Mouse (Mus musculus) B cell, adult (primary cell): ENCODE data around the gene Myh6. TPM values are rescaled to one million over a fixed set of nuclear protein-coding genes. Genes with fewer than 3 reads are reported as not detected.

Source experiments
- total RNA-seq: library from RNA; stranded (reverse); gene quantifications from 4 replicates; pipeline ENCODE4 v1.2.4, GENCODE M21; 2023; ENCODE audit not compliant: inconsistent age

The Myh6 gene
- not detected in 4 replicates for total RNA-seq

DNA sequence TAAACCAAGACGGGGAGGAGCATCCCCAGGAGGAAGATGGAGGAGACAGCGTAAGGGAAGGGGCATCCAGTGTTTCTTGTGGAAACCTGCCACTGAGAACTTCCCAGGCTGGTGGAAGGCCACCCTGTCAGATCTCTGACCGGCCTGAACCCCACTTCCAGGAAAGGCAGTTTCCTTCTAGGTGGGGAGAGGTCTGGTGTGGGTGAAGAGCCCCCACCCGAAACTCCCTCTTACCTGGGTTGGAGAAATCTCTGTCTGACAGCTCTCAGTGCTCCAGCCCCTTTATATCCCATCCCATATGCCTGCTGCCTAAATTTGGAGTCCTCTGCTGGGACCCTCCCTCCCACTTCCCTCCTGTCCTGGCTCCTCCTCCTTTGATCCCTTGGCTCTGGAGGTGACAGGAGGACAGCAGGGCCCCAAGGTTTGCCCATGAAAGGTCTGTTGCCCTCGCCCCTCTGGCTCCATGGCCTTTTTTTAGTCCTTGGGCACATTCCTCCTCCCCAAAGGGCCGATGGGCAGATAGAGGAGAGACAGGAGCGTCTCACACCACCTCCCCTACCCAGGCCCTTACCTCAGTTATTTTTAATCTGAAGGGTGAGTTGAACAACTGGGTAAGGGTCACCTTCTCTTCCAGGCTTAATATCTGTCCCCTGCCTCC, at the start of gene Myh6:
TSS of gene Myh6 (minus strand) at position 608 of the 658 bp plus-strand sequence.

DNA sequence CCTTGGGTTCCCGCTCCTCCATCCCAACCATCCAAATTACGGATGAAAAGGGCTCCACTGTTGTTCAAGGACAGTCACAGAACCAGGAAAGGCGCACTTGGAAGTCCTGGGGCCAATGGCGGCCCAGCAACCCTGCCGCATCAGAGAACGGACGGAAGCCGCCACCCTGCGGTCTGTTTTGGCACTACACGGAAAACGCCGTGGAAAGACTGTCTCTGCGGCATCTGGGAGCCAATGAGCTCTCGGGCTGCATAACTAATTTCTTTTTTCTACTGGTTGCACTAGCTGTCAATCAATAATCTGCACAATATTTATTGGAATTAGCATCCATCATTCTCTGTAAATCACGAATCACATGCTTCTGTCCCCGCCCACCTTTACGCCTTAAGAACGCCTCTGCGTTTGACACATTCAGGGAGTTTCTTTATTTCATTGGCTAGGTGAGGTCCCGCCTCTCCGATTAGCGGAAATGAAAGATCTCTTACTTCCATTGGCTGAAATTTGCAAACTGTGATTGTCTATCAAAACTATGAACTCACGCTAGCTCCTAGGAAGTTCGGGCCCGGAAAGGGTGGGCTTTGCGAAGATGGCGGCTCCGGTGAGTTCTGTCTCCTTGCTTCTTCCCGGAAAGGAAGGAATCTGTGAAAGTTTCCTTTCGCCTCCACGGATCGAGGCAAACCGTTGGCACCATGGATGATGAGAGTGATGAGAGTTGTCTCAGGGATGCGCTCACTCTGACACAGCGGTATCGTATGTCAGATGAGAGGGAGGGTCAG, 48.5 kb upstream of the Myh6 start, which contains the start of gene Ngdn:
TSS of gene Ngdn (plus strand) at position 464 of the 776 bp plus-strand sequence.

DNA sequence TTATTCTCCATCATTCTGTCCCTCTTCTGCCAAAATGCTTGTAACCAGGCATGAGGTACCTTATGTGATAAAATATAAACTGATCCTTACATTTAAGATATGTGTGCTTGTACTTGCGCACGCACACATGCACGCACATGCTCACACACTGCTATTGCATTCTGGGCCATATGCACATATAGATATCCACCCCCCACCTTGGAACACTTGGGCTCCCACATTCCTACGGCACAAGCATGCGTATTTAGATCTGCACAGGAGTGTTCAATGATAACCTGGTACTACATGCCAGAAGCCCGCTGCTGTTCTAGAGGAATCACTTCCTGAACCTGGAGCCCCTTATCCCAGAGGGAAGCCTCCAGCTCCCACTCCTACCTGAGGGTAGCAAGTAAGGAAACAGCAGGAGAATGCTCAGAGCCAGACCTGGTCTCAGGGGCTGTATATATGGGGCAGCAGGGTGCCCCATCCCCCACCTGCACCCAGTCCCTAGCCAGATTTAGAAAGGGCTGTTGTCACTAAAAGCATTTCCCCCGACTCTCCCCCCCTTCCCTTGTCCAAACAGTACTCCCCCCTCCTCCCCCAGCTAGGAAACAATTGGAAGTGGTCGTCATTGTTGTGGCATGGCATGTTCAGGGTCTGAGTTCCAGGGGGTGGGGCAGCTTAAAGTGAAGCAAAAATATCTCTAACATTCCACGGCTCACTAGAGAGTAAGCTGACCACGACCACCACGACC, 27.6 kb upstream of the Myh6 start, which contains the start of gene Myh7:
TSS of gene Myh7 (minus strand) at position 491 of the 733 bp plus-strand sequence.

DNA sequence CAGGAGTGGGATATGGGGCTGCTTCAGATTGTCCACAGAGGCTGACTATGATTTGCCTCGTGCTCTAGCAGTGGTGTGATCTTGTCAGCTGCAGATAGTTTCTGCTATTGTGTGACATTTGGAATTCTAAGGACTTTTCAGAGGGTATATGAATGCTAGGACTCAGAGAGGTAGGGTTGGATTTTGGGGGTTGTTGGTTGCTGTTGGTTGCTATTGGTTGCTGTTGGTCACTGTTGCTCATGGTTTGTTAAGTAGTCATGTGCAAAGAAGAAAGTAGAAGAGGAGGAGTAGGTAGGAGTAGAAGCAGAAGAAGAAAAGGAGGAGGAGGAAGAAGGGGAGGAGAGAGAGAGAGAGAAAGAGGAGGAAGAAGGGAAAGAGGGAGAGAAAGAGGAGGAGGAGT, 9.9 kb upstream of the Myh6 start, which contains the start of gene Gm17428:
TSS of gene Gm17428 (plus strand) at position 301 of the 400 bp plus-strand sequence.

DNA sequence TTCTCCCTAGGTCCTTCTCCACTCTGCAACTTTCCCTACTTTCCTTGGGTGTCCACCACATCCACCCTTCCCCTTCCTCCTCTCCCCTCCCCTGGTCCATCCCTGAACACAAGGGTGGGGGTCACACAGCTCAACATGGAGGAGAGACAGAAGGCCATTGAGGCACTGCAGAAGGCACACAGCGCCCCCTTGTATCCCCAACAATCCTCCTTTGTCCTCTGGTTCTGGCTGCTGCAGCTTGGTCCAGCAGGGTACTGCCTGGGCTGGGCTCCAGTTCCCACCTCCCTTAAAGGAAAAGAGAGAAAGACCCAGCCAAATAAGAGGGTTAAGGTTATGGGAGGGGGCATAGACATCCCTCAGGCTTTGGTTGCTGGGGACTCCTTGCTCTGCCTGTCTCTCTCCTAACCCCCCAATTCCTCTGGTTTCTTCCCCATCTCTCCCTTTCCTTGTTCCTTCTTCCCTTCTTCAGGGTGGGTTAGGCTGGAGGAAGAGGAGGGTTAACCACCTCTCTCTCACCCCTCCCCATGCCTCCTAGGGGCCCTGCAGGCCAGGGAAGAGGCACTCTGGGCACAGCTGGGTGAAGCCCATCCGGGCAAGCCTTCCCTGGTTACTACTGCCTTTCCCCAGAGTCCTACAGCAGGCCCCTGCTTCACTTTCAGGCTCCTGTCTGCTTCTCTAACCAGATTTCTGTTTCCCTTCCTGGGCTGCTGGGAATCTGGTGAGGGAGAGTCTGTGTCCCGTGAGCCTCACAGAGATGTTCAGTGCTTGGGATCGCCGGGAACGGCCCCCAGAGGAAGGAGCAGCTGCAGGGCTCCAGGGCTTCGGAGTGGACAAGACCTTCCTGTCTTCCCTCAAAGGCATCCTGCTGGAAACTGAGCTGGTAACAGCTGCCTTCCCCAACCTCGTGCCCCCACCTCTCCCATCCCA, 30.6 kb downstream of the Myh6 start, which contains the start of gene Cmtm5:
TSS of gene Cmtm5 (plus strand) at position 358 of the 927 bp plus-strand sequence.

DNA sequence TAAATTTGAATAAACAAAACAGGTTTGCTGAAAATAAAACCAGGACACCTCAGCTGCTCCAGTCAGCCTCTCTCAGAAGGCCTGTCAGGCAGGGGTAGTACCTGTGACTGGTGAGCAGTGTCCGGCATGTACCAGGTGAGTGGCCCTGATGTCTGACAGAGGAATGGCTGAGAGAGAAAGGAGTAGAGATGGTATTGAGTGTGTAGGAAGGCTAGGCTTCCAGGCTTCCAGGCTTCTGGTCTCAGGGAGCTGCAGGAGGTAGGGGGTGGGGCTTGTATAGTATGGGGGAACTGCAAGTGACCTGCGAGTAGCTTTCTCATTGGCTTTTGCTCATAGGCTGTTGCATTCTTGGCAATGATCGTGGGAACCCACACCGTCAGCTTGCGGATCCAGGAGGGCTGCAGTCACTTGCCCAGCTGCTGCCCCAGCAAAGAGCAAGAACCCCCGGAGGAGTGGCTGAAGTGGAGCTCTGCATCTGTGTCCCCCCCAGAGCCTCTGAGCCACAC, 34.0 kb downstream of the Myh6 start, which contains the start of gene Il25:
TSS of gene Il25 (plus strand) at position 51 of the 506 bp plus-strand sequence.

DNA sequence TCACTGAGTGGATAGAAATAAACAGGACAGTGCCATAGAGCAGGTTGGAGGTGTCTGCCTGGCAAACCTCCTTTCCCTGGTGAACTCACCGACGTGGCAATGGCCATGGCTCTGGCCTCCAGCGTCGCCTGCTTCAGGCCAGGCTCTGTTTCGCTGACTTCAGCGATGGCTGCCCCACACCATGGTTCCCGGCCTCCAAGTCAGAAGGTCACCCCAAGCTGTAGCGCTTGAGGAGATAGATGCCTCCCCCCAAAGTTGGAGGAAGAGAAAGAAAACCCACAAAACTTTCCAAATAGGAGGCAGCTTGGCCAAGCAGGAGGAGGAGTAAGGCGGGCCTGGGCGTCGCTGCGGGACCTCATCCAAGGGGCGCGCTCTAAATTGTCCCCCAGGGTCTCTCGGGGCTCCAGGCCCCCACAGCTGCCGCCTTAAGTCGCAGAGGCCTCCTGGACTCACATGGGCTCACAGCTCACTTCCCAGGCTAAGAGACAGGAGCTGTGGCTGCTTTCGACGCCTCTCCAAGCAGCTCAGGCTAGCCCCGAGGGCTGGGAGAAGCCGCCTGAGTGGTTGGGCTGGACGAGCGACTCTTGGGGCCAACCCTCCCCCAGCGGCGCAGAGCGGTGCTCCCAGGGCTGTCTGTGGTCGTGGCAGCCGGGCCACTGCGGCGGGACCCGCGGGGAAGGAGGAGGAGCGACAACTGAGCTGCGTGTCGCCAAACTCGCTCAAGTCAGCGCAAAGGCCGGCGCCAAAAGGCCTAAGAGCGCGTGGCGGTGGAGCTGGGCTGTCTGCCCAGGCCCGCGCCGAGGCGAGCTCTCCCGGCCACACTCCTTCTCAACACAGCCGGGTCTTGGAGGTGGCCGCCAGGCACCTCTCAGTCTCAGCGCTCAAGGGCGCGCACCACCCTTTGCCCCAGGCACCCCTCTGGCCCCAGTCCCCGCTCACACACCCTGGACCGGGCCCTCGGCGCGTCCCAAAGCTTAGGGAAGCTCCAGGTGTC, 41.1 kb downstream of the Myh6 start, which contains the start of gene Efs:
TSS of gene Efs (minus strand) at position 778 of the 994 bp plus-strand sequence.

DNA sequence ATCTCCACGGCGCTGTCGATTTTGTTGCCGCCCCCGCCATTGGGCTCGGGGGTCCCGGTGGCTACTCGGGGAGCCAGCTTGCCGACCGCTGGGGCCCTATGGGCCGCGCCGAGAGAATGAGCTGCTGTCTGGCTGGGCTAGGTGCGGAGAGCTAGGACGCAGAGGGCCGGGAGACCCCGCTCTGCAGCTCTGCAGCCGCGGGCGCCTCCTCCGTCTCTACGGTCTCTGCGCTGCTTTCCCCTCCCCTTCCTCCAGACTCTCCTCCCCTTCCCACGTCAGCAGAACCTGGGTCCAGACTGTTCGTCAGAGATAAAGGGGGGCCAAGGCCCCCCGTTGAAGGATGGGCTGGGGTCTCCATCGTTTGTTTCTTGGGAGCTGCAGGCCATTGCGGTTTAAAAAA, 53.8 kb downstream of the Myh6 start, which contains the start of gene Slc22a17:
TSS of gene Slc22a17 (minus strand) at position 247 of the 400 bp plus-strand sequence.

DNA sequence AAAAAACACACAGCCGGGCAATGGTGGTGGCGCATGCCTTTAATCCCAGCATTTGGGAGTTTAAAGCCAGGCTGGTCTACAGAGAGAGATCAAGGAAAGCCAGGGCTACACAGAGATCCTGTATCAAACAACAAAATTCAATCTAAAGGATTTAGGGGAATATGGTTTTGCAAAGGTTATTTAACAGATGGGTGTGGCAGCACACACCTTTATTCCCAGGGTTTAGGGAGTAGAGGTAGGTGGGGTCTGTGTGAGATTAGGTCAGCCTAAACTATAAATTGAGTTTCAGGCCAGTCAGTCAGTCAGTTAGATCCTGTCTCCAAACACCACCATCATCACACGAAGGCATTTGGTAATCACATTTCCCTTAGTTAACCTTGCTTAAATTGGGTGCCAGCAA, 74.5 kb downstream of the Myh6 start, which contains the start of gene Pabpn1:
TSS of gene Pabpn1 (plus strand) at position 301 of the 400 bp plus-strand sequence.

Other genes with a start within 250 kb of the Myh6 start
- gene Slc7a8, start 185.0 kb downstream of the Myh6 start, total RNA-seq = 0.27 to 0.51 TPM (median 0.37 TPM) in 4 replicates
- not detected in 4 replicates for gene Rnf212b, start 152.8 kb downstream of the Myh6 start, total RNA-seq
- gene Homez, start 96.0 kb downstream of the Myh6 start, total RNA-seq = 4.9 to 10.9 TPM (median 7.9 TPM) in 4 replicates
- gene Ppp1r3e, start 89.4 kb downstream of the Myh6 start, total RNA-seq = 2.1 to 3.8 TPM (median 2.4 TPM) in 4 replicates
- gene Bcl2l2, start 83.5 kb downstream of the Myh6 start, total RNA-seq = 7.1 to 13.1 TPM (median 10.6 TPM) in 4 replicates
- 1.8 to 3.4 TPM (median 3.3 TPM) in 3 of 4 replicates, not detected in the other for gene Gm20521, start 83.5 kb downstream of the Myh6 start, total RNA-seq
- 262 to 290 TPM (median 280 TPM) in 4 replicates for gene Pabpn1, start 74.4 kb downstream of the Myh6 start, total RNA-seq
- 2.4 to 3.5 TPM (median 2.8 TPM) in 4 replicates for gene Slc22a17, start 53.8 kb downstream of the Myh6 start, total RNA-seq
- gene Efs, start 40.8 kb downstream of the Myh6 start, total RNA-seq = not detected in 4 replicates
- not detected in 4 replicates for gene Il25, start 34.2 kb downstream of the Myh6 start, total RNA-seq
- not detected in 4 replicates for gene Cmtm5, start 30.7 kb downstream of the Myh6 start, total RNA-seq
- not detected in 4 replicates for gene Gm17428, start 10.0 kb upstream of the Myh6 start, total RNA-seq
- gene Myh7, start 27.7 kb upstream of the Myh6 start, total RNA-seq = not detected in 4 replicates
- gene Ngdn, start 48.5 kb upstream of the Myh6 start, total RNA-seq = 69.4 to 83.2 TPM (median 75.4 TPM) in 4 replicates
- 14.3 to 17.6 TPM (median 16.0 TPM) in 4 replicates for gene Zfhx2, start 125.4 kb upstream of the Myh6 start, total RNA-seq
- gene Thtpa, start 127.9 kb upstream of the Myh6 start, total RNA-seq = 5.5 to 7.5 TPM (median 6.3 TPM) in 4 replicates
- gene Ap1g2, start 139.7 kb upstream of the Myh6 start, total RNA-seq = 120 to 145 TPM (median 128 TPM) in 4 replicates
- not detected in 4 replicates for gene Jph4, start 150.0 kb upstream of the Myh6 start, total RNA-seq